Mouse (Mus musculus): ENCODE measurements around the gene Lrrc29. TPM values are rescaled to one million over a fixed set of nuclear protein-coding genes. Genes with fewer than 3 reads are reported as not detected.
"Not testable (repeated sequence)": the region's sequence is repeated elsewhere in the genome, so short reads cannot be mapped to it uniquely, and the experiment has no call there.

Gene Lrrc29
- total RNA-seq, 2 experiments from 2014 or later, result 4.9 to 6.7 TPM

DNA sequence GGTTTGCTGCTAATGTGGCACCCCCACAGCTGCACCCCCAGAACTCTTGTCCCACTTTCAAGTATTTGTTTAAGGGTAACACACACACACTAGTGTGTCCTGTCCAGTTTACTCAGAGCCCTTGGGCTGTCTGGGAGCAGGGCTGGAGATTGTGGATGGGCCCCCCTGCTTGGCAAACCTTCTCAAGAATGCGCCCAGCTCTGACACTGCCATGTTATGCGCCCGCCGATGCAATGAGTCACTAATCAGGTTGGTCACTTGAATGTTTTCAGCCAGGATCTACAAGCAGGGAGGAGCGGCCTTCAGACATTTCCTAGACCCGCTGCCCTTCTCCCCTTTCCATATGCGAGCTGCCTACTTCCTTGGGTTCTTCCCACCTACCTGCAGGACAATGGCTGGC lies 33.6 kb downstream of the Lrrc29 start:
- DNase-seq (ENCODE audit: low spot score in 2 of 2), result no peak

GRCm38 (mm10) chr8:105291802-105292201 lies 34.3 kb downstream of the Lrrc29 start:
- DNase-seq (ENCODE audit: low spot score in 2 of 2), result not testable (repeated sequence)

DNA sequence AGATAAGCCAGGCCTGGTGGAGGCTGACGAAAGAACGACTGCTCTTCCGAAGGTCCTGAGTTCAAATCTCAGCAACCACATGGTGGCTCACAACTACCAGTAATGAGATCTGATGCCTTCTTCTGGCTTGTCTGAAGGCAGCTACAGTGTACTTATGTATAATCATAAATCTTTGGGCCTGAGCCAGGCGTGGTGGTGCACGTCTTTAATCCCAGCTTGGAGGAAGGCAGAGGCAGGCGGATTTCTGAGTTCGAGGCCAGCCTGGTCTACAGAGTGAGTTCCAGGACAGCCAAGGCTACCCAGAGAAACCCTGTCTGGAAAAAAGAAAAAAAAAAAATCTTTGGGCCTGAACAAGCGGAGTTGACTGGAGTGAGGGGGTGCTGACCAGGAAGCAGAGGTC lies 34.7 kb downstream of the Lrrc29 start:
- DNase-seq (ENCODE audit: low spot score in 2 of 2), result not testable (repeated sequence)

GRCm38 (mm10) chr8:105290554-105291314 lies 35.3 kb downstream of the Lrrc29 start:
- DNase-seq (ENCODE audit: low spot score in 2 of 2), result peak; percentile 90 to 91

DNA sequence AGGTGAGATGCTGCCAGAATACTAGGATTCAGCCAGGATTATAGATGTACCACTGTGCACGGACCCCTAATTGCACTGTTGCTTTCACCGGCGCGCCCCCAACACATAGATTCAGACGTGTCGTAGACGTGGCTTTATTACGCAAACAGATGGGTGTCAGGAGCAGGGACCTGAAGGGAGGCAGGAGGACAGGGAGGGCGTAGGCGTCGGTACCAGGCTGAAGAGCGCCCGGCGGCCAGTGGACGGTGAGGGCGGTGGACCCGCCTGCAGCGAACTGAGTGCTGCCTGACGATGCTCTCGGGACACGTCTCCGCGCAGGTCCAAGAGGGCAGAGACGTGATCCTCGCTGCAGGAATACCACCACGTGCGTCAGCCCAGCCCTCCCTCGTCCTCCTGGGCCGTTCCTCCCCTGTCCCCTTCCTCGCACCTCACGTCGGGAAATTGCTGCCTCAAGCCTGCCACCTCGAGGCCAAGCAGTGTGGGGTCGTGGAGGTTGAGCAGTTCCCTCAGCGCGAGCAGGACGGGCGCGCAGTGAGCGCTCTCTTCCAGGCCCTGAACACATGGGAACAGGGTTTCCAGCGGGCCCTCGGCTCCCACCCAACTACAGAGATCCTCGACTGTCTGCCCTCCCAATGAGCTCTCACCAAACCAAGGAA lies 36.1 kb downstream of the Lrrc29 start, which contains the start of gene 4931428F04Rik:
4931428F04Rik (minus strand) TSS at position 60 of the 656 bp plus-strand sequence.
- peak; percentile 67 for DNase-seq (ENCODE audit: low spot score in 2 of 2)

DNA sequence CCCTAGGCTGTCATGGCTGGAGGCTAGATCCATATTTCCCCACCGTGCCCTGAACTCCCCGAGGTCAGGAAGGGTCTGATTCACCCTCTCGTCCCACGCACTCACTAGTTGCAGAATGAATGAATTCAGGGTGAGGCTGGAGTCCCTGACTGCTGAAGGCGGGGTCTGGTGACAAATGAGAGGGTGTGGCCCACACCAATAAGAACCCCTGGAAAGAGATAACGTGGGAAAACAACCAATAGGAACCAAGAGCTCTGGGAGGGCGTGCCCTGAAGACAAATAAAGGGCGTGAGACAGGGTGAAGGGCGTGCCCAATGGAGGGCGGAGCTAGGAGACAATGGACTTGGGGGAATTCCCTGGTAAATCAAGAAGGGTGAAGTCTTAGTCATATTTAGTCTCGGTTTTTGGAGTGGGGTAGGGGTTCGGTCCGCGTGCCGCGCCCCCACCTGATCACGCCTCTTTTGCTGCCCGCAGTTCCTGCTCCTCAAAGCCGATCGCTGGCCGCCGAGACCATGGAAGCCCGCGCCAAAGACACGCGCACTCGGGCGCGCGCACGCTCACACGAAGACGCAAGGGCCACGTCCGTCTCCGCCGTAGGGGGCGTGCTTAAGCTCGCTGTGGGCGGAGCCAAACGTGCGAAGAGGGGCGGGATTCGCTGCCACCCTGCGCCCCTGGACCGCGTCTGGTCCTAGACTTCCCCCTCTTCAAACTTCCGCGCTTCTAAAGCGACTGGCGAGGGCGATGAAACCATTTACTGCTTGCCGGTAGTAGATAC lies 36.9 kb downstream of the Lrrc29 start:
- peak; percentile 97 to 98 for DNase-seq (ENCODE audit: low spot score in 2 of 2)

DNA sequence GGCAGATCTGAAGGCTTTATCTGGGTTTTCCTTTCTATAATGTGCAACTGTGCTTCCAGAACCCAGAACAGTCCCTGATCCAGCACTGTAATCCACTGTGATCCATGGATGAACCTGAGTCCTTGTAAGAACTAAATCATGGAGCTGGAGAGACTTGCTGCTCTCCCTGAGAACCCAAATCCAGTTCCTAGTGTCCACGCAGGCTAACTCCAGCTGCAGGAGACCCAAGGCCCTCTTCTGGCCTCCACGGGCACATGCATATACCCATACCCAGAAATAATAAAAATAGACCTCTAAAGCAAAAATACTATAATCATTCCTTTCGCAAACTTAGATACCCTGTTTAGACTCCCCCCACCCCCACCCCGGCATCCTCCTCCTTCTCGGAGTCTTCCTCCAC lies 37.8 kb downstream of the Lrrc29 start:
- no peak for DNase-seq (ENCODE audit: low spot score in 2 of 2)

- DNase-seq (ENCODE audit: low spot score in 2 of 2), result no peak
These were observed 39.2 kb downstream of the Lrrc29 start for GRCm38 (mm10) chr8:105286907-105287306.

GRCm38 (mm10) chr8:105285514-105285913 lies 40.6 kb downstream of the Lrrc29 start:
- DNase-seq (ENCODE audit: low spot score in 2 of 2), result no peak

- peak in 1 of 2 experiments; percentile 52 for DNase-seq (ENCODE audit: low spot score in 2 of 2)
These were observed 43.0 kb downstream of the Lrrc29 start for GRCm38 (mm10) chr8:105283074-105283473.

DNA sequence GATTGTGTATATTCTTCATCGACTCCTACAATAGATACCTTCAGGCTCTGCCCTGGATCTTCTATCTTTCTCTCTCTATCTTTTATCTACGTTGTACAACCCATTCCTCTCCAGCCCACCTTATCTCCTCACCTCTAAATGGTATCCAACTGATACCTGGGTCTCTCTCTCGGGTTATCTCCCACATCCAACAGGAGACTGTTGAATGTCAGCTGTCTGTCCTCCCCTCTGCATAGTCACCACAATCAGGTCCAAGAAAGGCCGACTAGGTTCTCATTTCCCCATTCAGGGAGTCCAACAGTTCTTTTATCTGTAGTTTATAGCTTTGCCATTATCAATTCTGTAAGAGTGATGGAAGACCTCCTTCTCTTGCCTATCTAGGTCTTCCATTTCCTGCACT lies 43.8 kb downstream of the Lrrc29 start:
- no peak for DNase-seq (ENCODE audit: low spot score in 2 of 2)

DNA sequence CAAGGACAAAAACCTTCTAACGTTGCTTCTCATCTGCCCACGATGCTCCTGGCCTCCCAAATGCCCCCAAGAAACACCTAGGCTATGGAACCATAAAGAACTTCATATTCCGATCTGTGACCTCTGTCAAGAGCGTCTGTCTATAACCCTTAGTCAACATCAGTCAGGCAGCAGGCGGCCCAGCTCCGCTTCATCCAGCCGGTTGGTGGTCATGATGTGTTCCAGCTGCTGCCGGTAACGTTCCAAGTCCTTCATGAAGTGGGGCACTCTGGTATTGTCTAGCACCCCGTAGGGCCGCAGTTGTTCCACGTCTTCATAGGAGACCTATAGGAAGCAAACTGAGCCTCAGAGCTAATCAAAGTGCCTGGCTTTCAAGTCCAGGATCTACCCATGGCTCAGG lies 44.3 kb downstream of the Lrrc29 start:
- DNase-seq (ENCODE audit: low spot score in 2 of 2), result no peak

DNA sequence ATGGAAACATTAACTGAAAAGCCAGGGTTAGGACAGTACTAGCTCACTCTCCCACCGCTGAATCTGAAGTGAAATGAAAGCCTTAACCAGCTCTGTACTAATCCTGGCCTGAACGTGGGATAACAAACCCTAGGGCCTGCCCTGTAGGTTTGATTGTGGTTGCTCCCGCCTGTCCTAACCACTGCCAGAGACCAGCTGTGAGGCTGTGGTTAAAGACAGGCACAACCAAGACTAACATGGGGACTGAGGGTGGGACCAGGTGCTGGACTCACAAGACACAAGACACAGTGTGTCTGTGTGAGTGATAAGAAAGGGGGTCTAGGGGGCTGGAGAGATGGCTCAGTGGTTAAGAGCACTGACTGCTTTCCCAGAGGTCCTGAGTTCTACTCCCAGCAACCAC lies 45.5 kb downstream of the Lrrc29 start:
- no peak for DNase-seq (ENCODE audit: low spot score in 2 of 2)

GRCm38 (mm10) chr8:105278911-105279334 lies 47.2 kb downstream of the Lrrc29 start:
- peak; percentile 80 to 88 for DNase-seq (ENCODE audit: low spot score in 2 of 2)

DNA sequence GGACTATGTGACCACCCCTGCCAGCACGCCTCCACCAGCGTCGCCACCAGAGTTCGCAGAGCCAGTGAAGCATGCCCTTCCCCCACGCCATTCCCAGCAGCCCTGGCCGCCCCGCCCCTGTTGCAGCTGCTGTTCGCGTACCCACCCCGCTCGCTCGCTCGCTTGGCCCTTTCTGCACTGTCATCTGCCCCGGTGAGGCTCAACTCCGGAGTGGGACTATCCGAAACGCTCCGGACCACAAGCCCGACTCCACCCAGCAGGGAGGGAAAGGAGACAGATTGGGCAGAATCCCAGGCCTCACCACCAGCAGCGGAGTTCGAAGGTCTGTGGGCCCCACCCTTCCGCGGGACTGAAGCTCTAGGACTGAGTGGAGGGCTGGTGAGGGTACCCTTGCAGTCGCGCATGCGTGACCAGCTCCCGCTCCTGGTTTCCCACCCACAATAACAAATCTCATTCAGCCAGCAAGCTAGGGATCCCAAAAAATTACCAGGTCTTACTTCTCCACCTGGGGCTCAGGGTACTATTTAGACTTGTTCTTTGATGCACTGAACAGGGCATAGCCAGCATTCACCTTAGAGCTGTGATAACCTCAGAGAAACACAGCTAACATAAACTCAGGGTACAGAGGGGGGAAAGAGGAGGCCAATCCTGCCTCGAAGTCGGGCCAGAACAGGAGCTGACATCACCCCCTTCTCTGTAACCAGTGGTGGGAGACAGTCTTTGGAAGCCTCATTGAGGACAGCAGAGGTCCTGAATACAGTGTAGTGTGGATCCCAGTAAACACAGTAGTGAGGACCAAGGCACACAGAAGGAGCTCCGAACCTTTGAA lies 49.6 kb downstream of the Lrrc29 start:
- DNase-seq (ENCODE audit: low spot score in 2 of 2), result no peak

DNA sequence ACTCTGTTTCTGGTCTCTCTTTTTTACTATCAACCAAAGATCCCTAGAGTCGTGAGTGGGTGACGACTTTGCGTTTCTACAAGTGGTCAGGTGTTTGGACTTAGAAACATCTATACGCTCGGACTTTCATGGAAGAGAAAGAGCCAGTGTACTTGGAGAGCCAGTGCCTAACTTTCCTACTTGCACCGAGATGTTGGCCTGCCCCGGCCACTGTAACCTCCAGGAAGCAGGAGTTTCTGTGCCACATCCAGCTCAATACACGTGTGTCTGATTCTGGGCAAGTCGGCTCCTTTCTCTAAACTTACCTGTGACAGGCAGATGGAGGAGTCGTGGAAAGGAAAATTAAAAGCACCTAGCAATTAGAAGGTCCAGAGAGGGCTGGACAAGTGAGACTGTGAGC lies 50.2 kb downstream of the Lrrc29 start, which contains the start of gene Nol3:
Nol3 (plus strand) TSS at position 301 of the 400 bp plus-strand sequence.
- peak in 1 of 2 experiments; percentile 10 for DNase-seq (ENCODE audit: low spot score in 2 of 2)

GRCm38 (mm10) chr8:105275387-105275786 lies 50.7 kb downstream of the Lrrc29 start:
- DNase-seq (ENCODE audit: low spot score in 2 of 2), result no peak

DNA sequence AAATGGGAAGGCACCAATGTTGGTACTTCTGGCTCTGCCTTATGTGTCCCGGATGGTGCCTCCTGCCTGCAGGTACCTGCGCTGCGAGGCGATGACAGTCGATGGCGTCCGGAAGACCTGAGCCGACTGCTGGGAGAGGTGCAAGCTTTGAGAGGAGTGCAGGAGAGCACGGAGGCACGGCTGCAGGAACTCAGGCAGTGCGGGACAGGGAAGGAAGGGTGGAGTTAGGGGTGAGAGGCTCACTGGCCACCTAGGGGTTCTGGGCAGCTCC lies 55.2 kb downstream of the Lrrc29 start:
- no peak for DNase-seq (ENCODE audit: low spot score in 2 of 2)

DNA sequence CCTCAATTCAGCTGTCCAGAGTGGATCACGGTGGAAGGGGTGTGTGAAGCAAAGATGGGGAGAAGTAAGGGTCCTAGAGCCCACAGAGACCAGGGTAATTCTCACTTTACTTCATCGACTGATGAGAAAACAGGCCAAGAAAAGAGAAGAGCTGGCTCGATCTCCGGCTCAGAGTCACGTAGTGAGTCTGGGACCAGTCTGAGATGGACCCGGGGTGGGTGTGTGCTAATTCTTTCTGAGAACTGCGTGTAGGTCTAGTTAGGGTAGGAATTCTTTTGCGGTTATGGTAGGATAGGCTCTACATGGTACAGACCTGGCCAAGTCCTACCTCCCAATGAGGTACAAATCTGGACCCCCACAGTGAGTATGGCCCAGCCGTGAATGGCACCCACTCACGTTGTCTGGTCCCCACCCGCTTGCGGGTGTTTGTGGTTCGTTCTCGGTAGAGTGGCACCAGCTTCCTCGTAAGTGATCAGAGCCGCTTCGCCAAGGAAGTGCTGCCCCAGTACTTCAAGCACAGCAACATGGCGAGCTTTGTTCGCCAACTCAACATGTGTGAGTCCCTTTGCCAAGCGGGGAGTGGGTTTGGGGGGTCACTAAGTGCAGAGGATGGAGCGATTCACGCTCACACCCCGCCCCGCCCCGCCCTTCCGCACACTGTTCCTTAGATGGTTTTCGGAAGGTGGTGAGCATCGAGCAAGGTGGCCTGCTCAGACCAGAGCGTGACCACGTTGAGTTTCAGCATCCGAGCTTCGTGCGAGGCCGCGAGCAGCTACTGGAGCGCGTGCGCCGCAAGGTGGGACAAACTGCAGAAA lies 55.8 kb downstream of the Lrrc29 start:
- DNase-seq (ENCODE audit: low spot score in 2 of 2), result no peak

DNA sequence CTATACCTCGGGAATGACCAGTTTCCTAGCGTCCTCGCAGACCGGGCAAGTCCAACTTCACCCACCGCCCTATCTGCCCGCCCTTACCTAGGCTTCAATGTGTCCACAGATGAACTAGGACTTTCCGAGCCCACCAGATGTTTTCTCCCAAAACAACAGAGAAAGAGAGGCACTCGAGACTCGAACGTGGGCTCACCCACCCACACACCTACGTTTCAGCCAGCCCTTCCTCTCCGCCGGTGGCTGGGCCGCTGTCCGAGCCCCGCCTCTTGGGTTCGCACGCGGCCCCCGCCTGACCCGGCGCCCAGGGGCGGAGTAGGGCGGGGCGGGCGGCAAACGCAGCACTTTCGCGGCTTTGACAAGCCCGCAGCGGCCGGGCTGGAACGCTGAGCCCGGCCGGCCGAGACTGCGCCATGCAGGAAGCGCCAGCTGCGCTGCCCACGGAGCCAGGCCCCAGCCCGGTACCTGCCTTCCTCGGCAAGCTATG lies 56.6 kb downstream of the Lrrc29 start, which contains the start of gene Hsf4:
Hsf4 (plus strand) TSS at position 341 of the 487 bp plus-strand sequence.
- no peak for DNase-seq (ENCODE audit: low spot score in 2 of 2)
